Mouse (Mus musculus) layer of hippocampus, adult 8-10 months (tissue): Measurements from ENCODE around the gene Faap100. TPM values are rescaled to one million over a fixed set of nuclear protein-coding genes. Genes with fewer than 3 reads are reported as not detected.
A peak's percentile ranks its signal among the peaks of the same experiment; 100 is the strongest.
"Not testable (repeated sequence)": the region's sequence is repeated elsewhere in the genome, so short reads cannot be mapped to it uniquely, and the experiment has no call there.

Experiments
- DNase-seq, 2 experiments: peaks; one replicate each; pipeline ENCODE4 v3.0.0; 2022; ENCODE audit warnings: low spot score in 2 of 2
- total RNA-seq, 4 experiments: library from RNA; stranded (reverse); gene quantifications; 2 replicates each; pipeline ENCODE4 v1.2.4; 2022

Faap100 gene
- total RNA-seq, 4 experiments from 2014 or later, result 16.8 to 19.8 (median 18.7) TPM

GRCm38 (mm10) chr11:120352093-120352350 is 26.5 kb downstream of the Faap100 start:
- not testable (repeated sequence) for DNase-seq

- peak in 1 of 2 experiments; percentile 25 for DNase-seq
Observed at GRCm38 (mm10) chr11:120351250-120352092, 27.1 kb downstream of the Faap100 start.

- DNase-seq, result peak; percentile 19 to 39
Observed at GRCm38 (mm10) chr11:120350711-120351110, 27.9 kb downstream of the Faap100 start.

GRCm38 (mm10) chr11:120349986-120350702 is 28.4 kb downstream of the Faap100 start:
- peak; percentile 69 to 74 for DNase-seq

GRCm38 (mm10) chr11:120349371-120349985 is 29.1 kb downstream of the Faap100 start:
- DNase-seq, result peak; percentile 42 to 58

DNA sequence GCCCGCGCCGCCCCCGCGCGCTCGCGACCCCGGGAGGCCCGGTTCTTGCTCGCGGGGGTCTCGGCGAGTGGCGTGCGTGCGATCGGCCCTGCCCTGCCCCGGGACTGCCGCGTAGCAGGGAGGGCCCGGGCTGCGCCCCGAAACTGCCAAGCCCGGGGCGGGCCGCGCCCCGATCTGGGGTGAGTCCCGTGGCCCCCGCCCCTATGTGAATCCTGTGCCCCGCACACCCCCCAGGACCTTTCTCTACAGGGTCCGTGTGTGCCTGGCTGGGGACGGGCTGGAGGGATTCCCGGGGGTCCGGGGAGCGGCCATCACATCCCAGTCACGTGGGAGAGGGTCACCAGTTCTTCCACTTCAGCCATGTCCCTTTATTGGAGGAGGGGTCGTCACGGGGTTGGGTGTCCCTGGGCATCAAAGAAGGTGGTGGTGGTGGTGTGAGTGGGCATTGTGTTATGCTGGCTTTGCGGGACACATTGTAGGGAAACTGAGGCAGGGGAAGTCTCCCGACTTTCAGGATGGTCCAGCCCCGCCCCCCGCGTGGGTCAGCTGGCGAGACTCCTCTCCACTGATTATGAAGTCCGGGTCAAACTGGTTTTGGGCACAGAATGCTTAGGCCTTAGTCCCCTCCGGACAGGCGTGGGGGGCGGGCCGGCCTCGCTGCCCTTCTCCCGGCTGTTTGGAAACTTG is 29.7 kb downstream of the Faap100 start:
- peak; percentile 48 to 69 for DNase-seq

DNA sequence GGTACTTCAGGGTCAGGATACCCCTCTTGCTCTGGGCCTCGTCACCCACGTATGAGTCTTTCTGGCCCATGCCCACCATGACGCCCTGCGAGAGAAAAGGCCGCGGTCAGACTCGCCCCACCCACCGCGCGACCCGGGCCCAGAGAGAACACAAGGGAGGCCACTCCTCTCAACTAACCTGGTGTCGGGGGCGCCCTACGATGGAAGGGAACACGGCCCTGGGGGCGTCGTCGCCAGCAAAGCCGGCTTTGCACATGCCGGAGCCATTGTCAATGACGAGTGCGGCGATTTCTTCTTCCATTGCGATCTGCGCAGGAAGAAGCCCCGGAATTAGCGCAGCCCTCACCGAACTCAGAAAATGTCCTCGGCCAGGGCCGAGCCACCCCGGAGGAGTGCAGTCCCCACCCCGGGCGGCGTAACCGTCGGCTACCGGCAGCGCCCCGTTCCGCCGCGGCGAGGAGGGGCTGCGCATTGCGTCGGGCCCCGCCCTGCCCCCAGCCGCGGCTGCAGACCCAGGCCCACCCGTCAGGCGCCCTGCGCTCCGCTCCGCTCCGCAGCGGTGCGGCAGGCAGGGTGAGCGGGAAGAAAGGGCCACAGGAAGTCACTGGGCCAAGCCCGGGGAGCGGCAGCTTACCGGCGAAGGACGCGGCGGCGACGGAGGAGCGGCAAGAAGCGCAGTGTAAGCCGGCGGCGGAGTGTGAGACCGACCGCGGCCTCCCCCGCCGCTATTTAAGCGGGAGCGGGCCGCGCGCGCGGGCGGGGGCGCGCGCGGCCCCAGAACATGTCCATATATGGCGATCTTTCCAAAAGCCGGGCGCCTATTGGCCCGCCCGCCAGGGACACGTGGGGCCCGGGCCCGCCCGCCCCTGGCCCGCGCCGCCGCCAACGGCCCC is 30.5 kb downstream of the Faap100 start, which contains the start of gene Actg1:
Gene Actg1 (minus strand): TSS at position 752 of the 893 bp plus-strand sequence.
- DNase-seq, result peak; percentile 64 to 82

DNA sequence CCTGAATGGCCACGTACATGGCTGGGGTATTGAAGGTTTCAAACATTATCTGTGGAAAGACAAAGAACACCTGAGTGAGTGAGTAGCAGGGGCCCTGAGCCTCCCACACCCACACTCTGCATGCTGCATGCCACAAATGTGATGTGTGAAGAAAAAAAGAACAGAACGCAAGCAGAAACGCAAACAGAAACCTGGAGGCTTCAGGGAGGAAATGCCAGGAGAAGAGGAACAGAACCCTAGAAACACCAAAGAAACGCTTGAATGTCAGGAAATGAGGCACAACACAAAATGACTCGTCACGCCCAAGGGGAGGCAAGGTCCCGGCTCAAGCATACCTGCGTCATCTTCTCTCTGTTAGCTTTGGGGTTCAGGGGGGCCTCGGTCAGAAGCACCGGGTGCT is 31.3 kb downstream of the Faap100 start:
- peak; percentile 19 to 30 for DNase-seq

GRCm38 (mm10) chr11:120346383-120347034 is 32.1 kb downstream of the Faap100 start:
- peak; percentile 4 to 14 for DNase-seq

DNA sequence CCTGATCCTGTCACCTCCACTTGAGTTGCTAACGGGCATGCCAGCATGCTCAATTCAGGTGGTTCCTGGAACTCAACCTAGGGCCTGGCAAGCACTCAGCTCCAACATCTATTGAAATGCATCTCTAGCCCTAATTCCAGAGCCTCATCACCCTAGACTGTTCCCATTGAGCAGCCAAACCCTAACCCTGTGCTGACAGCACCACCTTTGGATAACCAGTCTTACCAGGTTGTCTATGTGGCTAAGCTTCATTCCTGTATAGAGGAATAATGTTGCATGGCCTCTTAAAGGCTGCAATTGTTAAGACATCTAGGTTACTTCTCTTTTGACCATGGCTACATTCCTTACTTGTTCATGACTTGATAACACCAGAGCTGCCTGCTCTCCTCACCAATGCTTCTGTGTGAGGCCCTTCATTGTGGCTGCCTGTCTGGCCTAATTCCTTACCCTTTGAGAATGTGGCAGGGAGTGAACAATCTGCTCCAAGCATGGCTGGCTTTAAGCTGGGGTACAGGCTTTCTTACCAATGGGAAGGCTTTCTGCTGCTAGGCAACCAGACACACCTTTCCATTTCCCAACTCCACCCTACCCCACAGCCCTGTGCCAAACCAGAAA is 33.4 kb downstream of the Faap100 start:
- DNase-seq, result peak; percentile 3 to 19

- peak in 1 of 2 experiments; percentile 1 for DNase-seq
Observed at GRCm38 (mm10) chr11:120344310-120344920, 34.1 kb downstream of the Faap100 start.

- peak; percentile 1 to 18 for DNase-seq
Observed at GRCm38 (mm10) chr11:120343519-120344309, 34.9 kb downstream of the Faap100 start.

- DNase-seq, result no peak
Observed at GRCm38 (mm10) chr11:120342656-120343160, 35.9 kb downstream of the Faap100 start.

DNA sequence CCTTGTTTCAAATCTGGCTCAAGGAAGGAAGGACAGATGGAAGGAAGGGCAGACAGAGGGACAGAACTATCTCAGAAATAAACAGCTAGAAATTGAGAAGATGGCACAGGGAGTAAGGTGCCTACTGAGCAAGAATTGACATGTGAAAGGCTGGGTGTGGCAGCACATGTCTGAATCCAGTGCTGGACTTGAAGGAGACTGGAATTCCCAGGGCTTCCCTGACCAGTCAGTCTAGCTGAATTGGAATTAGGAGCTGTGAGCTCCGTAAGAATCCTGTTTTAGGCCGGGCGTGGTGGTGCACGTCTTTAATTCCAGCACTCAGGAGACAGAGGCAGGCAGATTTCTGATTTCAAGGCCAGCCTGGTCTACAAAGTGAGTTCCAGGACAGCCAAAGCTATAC is 36.9 kb downstream of the Faap100 start:
- no peak for DNase-seq

DNA sequence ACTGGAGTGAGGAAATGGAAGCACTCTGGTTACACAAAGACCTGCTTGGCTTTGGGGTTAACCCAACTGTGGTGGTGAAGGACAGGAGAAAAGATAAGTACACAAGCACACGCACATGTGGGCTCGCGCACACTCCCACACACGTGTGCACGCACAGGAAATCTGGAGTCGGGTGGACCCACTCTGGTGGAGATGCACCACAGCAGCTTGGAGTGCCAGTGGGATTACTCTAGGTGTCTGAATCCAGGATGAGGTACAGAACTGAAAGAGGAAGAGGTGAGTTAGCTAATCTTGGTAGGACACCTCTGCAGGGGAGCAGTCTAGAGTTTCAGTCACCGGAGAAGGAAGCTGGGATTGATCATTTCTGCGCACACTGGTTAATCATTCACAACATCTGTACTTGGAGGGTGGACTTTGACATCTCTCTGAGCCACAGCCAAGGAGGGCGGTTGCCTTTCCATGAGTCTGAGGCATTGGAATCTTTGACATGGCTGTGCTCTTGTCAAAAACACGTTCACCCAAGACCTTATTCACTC is 38.5 kb downstream of the Faap100 start:
- no peak for DNase-seq

DNA sequence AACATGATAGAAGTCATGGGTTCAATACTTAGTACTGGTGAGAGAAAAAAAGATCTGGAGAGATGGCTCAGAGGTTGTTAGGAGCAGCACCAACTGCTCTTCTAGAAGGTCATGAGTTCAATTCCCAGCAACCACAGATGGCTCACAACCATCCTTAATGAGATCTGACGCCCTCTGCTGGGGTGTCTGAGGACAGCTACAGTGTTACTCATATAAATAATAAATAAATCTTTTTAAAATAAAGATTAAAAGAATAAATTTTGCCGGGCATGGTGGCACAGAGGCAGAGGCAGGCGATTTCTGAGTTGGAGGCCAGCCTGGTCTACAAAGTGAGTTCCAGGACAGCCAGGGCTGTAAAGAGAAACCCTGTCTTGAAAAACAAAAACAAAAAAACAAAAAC is 39.8 kb downstream of the Faap100 start:
- DNase-seq, result peak in 1 of 2 experiments; percentile 1

GRCm38 (mm10) chr11:120337447-120337846 is 41.1 kb downstream of the Faap100 start:
- no peak for DNase-seq
